Comparison of ENCODE assay signal across 26 mouse cellular contexts in the genomic region with DNA sequence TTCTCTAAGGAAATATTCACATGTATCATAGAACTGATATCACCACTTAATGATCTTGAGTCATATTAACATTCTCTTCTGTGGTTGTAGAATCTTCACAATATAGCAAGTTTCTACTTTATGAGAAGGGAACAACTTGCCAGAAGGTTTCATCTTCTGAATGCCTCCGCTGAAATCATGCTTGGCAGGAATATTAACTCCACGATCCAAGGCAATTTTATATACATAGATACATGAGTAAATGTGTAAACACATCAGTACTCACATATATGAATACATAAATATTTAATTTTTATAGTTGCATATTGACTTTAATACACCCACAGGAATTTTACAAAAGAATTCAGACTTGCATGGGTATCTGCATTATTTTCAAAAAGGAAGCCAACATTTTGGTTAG.
"Had no signal": no experiment of that assay in that cellular context is flagged by ENCODE, and none has a peak within 500 bp of the region (broad histone marks: within the 10 kb centered on the region; RNA-seq: fewer than 3 reads in every experiment).

No protein-coding gene starts in this region.

- H3K4me2 ChIP-seq: heart, embryonic 11.5 days; heart, embryonic 13.5 days; heart, embryonic 15.5 days; hindbrain, embryonic 13.5 days; hindbrain, embryonic 15.5 days; kidney, embryonic 15.5 days; limb, embryonic 12.5 days; liver, embryonic 11.5 days had no signal

- H3K9ac ChIP-seq: heart, embryonic 13.5 days; heart, embryonic 15.5 days; hindbrain, embryonic 13.5 days; hindbrain, embryonic 15.5 days; kidney, embryonic 15.5 days; limb, embryonic 12.5 days had no signal

- H3K27me3 ChIP-seq: heart, embryonic 13.5 days; heart, embryonic 15.5 days; hindbrain, embryonic 13.5 days; hindbrain, embryonic 15.5 days; kidney, embryonic 15.5 days; limb, embryonic 12.5 days had no signal

- H3K4me3 ChIP-seq: heart, adult 2 months; heart, embryonic 13.5 days; heart, embryonic 15.5 days; hindbrain, embryonic 13.5 days; hindbrain, embryonic 15.5 days; kidney, embryonic 15.5 days; limb, embryonic 10.5 days; limb, embryonic 12.5 days had no signal

- H3K36me3 ChIP-seq: heart, embryonic 13.5 days; heart, embryonic 15.5 days; hindbrain, embryonic 13.5 days; hindbrain, embryonic 15.5 days; kidney, embryonic 15.5 days; limb, embryonic 10.5 days; limb, embryonic 12.5 days had no signal

- H3K9me3 ChIP-seq: heart, embryonic 13.5 days; heart, embryonic 15.5 days; hindbrain, embryonic 13.5 days; hindbrain, embryonic 15.5 days; kidney, embryonic 15.5 days; limb, embryonic 10.5 days; limb, embryonic 12.5 days had no signal

- H3K27ac ChIP-seq: heart, adult 2 months; heart, embryonic 13.5 days; heart, embryonic 15.5 days; hindbrain, embryonic 13.5 days; hindbrain, embryonic 15.5 days; hindbrain, postnatal 0 days; kidney, embryonic 15.5 days; kidney, postnatal 0 days; limb, embryonic 10.5 days; limb, embryonic 12.5 days had no signal

- ATAC-seq: hindbrain, postnatal 0 days; intestine, embryonic 16.5 days had no signal

- DNase-seq: gastrocnemius, postnatal 14 days; gastrocnemius, postnatal 36 days; heart, adult 11 months; heart, adult 2 months; heart, postnatal 14 days; heart, postnatal 36 days; kidney, adult 11 months; kidney, adult 2 months; kidney, adult 9 months; kidney, postnatal 14 days; kidney, postnatal 36 days; layer of hippocampus, adult 9-11 months; layer of hippocampus, postnatal 36 days; liver had no signal

- H3K4me1 ChIP-seq: heart, embryonic 13.5 days; heart, embryonic 15.5 days; hindbrain, embryonic 13.5 days; hindbrain, embryonic 15.5 days; kidney, embryonic 15.5 days; limb, embryonic 10.5 days; limb, embryonic 12.5 days had no signal
